Mouse (Mus musculus) hindbrain, embryonic 10.5 days (tissue): ENCODE measurements around the gene Plekhm3. TPM values are rescaled to one million over a fixed set of nuclear protein-coding genes. Genes with fewer than 3 reads are reported as not detected.
A peak's percentile ranks its signal among the peaks of the same experiment; 100 is the strongest.
"Not testable (repeated sequence)": the region's sequence is repeated elsewhere in the genome, so short reads cannot be mapped to it uniquely, and the experiment has no call there.

Experiments used
- DNase-seq: peaks from one replicate; pipeline ENCODE4 v3.0.0-alpha.2; 2017; ENCODE audit warnings: low spot score
- H3K27ac ChIP-seq: fragments of 300-500 bp; sonication (generic); 2 replicates; pipeline ENCODE4 v1.5.1; 2016; ENCODE audit warnings: mild to moderate bottlenecking, moderate library complexity
- H3K27me3 ChIP-seq: fragments of 300-500 bp; sonication (generic); 2 replicates; pipeline ENCODE4 v1.6.1; 2016; ENCODE audit warnings: mild to moderate bottlenecking; ENCODE audit not compliant: poor library complexity, insufficient read depth, severe bottlenecking
- H3K36me3 ChIP-seq: fragments of 300-500 bp; sonication (generic); 2 replicates; pipeline ENCODE4 v1.6.1; 2016; ENCODE audit warnings: mild to moderate bottlenecking, moderate library complexity
- H3K4me1 ChIP-seq: fragments of 300-500 bp; sonication (generic); replicated peaks from 2 replicates; pipeline ENCODE4 v1.6.1; 2016; ENCODE audit warnings: mild to moderate bottlenecking
- H3K4me3 ChIP-seq: fragments of 300-500 bp; sonication (generic); 2 replicates; pipeline ENCODE4 v1.5.1; 2016; ENCODE audit warnings: mild to moderate bottlenecking, moderate library complexity
- H3K9me3 ChIP-seq: fragments of 300-500 bp; sonication (generic); 2 replicates; pipeline ENCODE4 v1.6.1; 2016; ENCODE audit warnings: mild to moderate bottlenecking, moderate library complexity
- WGBS: fragments of 180-500 bp; shearing (Covaris S2); methylation state at CpG from one replicate; pipeline ENCODE4 v1.1.7; 2016; 5-methylcytosine and 5-hydroxymethylcytosine counted together
- polyA plus RNA-seq: library from polyadenylated mRNA; unstranded; fragments of >200 nt; fragmentation: Nextera tagmentation; extraction: Ambion mirVana; gene quantifications from 2 replicates; pipeline ENCODE4 v1.2.1, GENCODE M21; 2016

The Plekhm3 gene
- 9.2 and 9.8 TPM in 2 replicates for polyA plus RNA-seq

DNA sequence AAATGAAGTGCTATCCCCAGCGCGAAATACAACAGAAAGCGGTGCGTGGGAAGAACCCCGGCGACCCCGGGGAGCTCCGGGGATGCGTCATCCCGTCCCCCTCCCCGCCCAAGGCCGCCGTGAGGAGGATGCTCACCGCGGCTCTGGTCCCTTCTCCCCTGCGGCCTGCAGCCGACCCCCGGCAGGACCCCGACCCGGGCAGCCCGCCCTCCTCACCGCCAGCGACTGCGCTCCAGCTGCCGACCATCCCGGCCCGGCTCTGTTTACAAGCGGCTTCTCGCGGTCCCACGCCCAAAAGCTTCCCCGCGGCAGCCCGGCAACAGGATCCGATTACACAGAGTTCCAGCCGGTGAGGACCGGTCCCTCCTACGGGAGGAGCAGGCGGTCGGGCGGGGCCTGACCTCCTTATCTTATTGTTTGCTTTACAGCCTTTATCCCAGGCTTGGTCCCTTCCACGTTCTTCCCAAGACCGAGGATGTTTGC is at the start of gene Plekhm3:
Gene Plekhm3 (minus strand): TSS at position 346 of the 483 bp plus-strand sequence.
- WGBS: under 1% methylated on average over 43 of the region's 43 CpGs
- peaks cover 8% of the 10 kb centered on the region; the same call in 1 of the 2 replicates for H3K4me1 ChIP-seq
- peak; percentile 90 for DNase-seq
- H3K27ac ChIP-seq: peak within 1 kb of the TSS; percentile 95
- no peaks in the 10 kb centered on the region for H3K36me3 ChIP-seq
- no peaks in the 10 kb centered on the region for H3K27me3 ChIP-seq
- peak within 1 kb of the TSS; percentile 82 for H3K4me3 ChIP-seq
- peaks cover 7% of the 10 kb centered on the region; the same call in 1 of the 2 replicates for H3K9me3 ChIP-seq

DNA sequence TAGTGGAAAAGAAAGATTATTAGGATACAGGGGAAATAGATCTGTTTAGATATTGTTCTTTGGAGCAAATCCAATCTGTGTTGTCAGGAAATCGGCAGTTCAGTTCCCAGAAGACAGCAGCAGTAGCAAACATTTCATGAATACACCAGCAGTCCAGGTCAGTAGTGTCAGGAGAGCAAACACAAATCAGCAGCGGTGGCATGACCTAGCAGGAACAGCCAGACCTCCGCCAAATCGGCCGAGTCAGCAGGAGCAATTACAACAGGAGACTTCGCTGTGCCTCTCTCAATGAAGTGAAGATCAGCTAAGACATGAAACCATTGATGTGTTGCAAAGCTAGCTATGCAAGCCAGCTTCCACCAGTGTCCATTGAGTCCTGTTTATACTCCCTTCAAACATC is 49.0 kb upstream of the Plekhm3 start:
- DNase-seq: no peak
- Histone ChIP-seq H3K27ac (no peak overlapping the region), H3K9me3 (no peaks in the 10 kb centered on the region), H3K36me3 (no peaks in the 10 kb centered on the region), H3K4me3 (no peak overlapping the region), H3K4me1 (no peaks in the 10 kb centered on the region), H3K27me3 (no peaks in the 10 kb centered on the region)
- 87% methylated on average over 6 of the region's 6 CpGs for WGBS

DNA sequence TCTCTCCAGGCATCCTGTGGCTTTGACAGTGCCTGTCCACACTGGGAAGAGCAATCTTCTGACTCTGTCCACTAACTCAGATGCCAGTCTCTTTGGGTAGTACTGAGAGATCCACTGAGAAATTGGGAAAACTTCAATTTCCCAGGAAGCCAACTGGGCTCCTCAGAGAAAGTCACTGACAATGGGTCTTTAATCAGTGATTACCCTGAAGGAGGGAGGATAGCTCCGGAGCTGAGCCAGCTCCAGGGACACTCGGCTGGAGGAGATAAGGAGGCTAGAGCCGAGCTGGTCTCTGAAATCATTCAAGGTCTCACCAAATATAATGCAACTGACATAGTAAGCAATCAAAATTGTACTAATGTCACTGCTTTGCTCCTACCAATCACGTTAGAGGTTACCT is 47.9 kb upstream of the Plekhm3 start:
- WGBS: 79% methylated on average over 4 of the region's 4 CpGs
- H3K4me3 ChIP-seq: no peak overlapping the region
- no peaks in the 10 kb centered on the region for H3K4me1 ChIP-seq
- no peaks in the 10 kb centered on the region for H3K27me3 ChIP-seq
- no peak overlapping the region for H3K27ac ChIP-seq
- no peaks in the 10 kb centered on the region for H3K36me3 ChIP-seq
- no peaks in the 10 kb centered on the region for H3K9me3 ChIP-seq
- no peak for DNase-seq

DNA sequence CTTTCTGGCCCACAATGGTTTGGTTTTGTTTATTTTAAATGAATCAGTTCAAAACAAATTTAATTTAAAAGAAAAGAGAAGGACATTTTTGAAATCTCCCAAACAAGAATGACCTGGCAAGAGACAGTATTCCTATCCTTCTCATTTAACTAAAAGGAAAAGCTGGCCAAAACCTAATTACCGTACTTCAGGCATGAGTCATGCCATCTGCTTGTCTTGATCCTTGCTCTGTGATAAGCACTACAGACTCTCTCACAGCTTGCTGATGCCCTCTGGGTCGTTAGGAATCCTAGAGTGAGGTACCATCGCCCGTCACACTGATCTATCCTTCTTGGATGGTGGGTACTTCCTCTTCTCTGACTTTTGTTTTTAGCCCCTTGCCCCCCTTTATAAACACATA is 36.6 kb upstream of the Plekhm3 start:
- WGBS: 84% methylated on average over 4 of the region's 4 CpGs
- Histone ChIP-seq H3K9me3 (no peaks in the 10 kb centered on the region), H3K4me1 (no peaks in the 10 kb centered on the region), H3K4me3 (no peak overlapping the region), H3K27ac (no peak overlapping the region), H3K36me3 (no peaks in the 10 kb centered on the region), H3K27me3 (no peaks in the 10 kb centered on the region)
- no peak for DNase-seq

DNA sequence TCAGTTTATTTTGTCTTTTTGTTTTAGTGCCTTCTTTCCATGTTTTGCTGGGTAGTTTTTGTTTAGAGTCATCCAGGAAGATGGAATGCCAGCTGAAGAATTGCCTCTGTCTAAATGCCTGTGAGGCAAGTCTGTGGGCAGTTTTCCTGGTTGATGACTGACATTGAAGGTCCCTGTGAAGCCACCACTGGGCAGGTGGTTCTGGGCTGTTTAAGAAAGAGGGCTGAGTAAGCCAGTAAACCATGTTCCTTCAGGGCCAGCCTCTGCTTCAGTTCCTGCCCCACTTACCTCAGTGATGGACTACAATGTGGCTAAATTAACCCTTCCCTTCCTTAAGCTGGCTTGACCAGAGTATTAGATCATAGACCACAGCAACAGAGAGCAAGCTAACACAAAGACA is 31.6 kb upstream of the Plekhm3 start:
- no peaks in the 10 kb centered on the region for H3K36me3 ChIP-seq
- no peaks in the 10 kb centered on the region for H3K9me3 ChIP-seq
- no peaks in the 10 kb centered on the region for H3K4me1 ChIP-seq
- DNase-seq: no peak
- no peak overlapping the region for H3K27ac ChIP-seq
- no peaks in the 10 kb centered on the region for H3K27me3 ChIP-seq
- no peak overlapping the region for H3K4me3 ChIP-seq

DNA sequence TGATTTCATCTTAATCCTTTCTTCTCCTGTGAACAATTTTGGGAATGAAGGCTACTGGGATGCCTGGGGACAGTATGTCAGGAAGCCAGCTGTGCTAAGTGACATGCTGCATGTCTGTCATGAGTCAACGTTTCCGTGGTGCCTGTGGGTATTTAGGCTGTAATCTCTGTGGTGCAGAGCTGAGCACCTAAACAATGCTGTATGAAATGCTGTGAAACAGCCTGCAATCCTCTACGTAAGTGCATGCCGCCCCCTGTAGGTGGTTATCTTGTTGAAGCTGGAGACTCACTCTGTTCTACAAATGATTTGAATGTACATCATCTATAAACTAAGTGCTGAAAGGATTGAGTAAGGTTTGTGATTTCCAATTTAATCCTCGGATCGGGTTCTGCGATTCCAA is 29.5 kb upstream of the Plekhm3 start:
- Histone ChIP-seq H3K9me3 (no peaks in the 10 kb centered on the region), H3K4me3 (no peak overlapping the region), H3K27me3 (no peaks in the 10 kb centered on the region), H3K27ac (no peak overlapping the region), H3K36me3 (no peaks in the 10 kb centered on the region), H3K4me1 (no peaks in the 10 kb centered on the region)
- peak; percentile 46 for DNase-seq
- 47% methylated on average over 7 of the region's 7 CpGs for WGBS

DNA sequence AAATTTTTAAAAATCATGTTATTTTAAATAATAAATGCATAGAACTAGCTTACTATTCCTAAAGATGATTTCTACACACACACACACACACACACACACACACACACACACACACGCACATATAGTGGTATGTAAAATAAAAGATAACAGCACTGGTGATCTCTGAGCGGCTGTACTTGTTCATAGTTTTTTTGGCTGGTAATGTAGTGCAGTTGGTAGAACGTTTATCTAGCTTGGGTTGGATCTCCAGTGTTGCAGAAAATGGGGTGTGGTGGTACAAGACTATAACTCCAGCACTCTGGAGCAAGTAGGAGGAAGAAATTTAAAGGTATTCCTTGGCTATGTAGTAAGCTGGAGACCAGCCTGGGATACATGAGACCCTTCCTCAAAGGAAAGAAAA is 26.6 kb upstream of the Plekhm3 start:
- Histone ChIP-seq H3K27me3 (no peaks in the 10 kb centered on the region), H3K27ac (no peak overlapping the region), H3K36me3 (no peaks in the 10 kb centered on the region), H3K4me1 (peaks cover 2% of the 10 kb centered on the region), H3K9me3 (no peaks in the 10 kb centered on the region), H3K4me3 (no peak overlapping the region)
- DNase-seq: no peak
- 90% methylated on average over 3 of the region's 3 CpGs for WGBS

DNA sequence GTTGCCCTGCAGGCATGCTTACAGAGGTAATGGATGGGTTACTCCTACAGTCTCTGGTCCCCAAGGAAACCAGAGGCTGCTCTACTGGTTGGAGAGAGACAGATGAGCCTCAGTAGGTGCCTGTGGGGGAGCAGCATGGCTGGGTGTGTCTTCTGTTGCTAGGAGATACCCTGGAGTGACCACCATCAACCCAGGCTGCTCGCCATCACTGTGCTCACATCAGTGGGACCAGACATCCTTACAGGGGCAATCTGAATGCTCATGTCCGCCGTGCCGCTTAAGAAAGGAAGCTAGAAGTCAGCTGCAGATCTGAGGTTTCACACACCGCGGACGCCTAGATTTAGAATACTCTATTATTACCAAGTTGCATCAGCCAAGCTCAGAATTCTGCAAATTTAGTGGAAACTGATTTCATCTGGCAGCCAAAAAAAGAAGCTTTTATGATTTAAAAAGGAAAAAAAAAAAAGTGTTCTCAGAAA is 21.7 kb upstream of the Plekhm3 start:
- no peak overlapping the region for H3K4me3 ChIP-seq
- no peak overlapping the region for H3K27ac ChIP-seq
- peak; percentile 5 for DNase-seq
- no peaks in the 10 kb centered on the region for H3K9me3 ChIP-seq
- H3K4me1 ChIP-seq: peaks cover 17% of the 10 kb centered on the region
- no peaks in the 10 kb centered on the region; the same call in 1 of the 2 replicates for H3K27me3 ChIP-seq
- no peaks in the 10 kb centered on the region for H3K36me3 ChIP-seq
- whole genome bisulfite sequencing: 82% methylated on average over 7 of the region's 7 CpGs

DNA sequence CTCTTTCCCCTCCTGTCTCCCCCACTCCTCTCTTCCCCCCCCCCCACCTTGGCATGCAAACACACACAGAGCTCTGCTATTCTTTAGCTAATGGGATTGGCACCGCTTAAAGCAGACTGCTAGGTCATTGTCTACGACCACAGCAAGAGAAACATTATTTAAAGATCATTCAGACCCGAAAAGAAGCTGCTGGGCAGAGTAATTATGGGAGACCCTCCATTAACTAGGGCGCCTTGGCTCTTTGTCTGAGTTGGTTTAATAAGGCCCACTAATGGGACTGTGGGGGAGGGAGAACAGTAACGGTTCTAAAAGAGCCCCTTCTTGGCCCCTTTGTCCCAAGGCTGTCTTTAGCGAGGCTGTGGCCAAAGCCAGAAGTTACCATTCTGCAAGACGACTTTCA is 18.7 kb upstream of the Plekhm3 start:
- H3K27ac ChIP-seq: peak overlapping the region; percentile 62
- H3K4me3 ChIP-seq: no peak overlapping the region
- H3K9me3 ChIP-seq: no peaks in the 10 kb centered on the region
- WGBS: 30% methylated on average over 7 of the region's 7 CpGs
- no peak for DNase-seq
- H3K36me3 ChIP-seq: no peaks in the 10 kb centered on the region
- H3K4me1 ChIP-seq: peaks cover 17% of the 10 kb centered on the region
- H3K27me3 ChIP-seq: no peaks in the 10 kb centered on the region; the same call in 1 of the 2 replicates

DNA sequence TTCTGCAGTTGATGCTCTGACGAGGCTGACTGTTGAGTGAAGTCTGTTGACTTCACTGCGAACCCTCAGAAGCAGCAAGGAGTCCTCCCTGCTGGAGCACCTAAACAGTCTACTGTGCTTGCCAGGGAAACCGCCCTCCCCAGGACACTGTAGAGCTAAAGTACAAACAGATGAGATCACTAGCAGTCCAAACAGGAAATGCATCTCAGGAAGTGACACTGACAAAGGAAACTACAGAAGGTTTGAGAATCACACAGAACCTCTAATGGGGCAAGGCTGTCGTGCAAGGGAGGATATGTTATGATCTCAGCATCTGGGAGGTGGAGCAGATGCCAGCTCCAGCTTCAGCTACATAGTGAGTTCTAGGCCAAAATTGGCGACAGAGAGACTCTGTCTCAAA is 14.1 kb upstream of the Plekhm3 start:
- Histone ChIP-seq H3K4me1 (peaks cover 11% of the 10 kb centered on the region), H3K9me3 (no peaks in the 10 kb centered on the region), H3K4me3 (no peak overlapping the region), H3K36me3 (no peaks in the 10 kb centered on the region), H3K27me3 (no peaks in the 10 kb centered on the region), H3K27ac (no peak overlapping the region)
- no peak for DNase-seq
- WGBS: 77% methylated on average over 5 of the region's 5 CpGs

DNA sequence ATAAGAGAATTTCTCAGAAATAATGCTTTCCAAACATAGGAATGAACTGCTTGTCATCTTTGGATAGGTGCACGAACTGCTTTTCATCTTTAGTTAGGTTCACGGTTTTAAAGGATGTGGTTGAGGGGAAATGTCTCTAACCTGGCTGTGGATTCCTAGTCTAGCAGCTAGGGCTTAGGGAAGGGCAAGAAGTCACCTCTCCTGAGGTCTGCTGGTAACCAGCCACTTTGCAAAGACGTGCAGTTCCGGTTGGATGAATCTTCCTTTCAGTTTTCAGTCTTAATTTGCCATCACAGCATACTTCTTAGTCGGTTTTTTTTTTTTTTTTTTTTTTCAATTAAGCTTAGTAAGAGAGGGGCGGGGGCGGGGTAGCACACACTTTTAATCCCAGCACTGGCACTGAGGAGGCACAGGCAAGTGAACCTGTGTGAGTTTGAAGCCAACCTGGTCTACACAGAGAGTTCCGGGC is 431 bp upstream of the Plekhm3 start:
- Histone ChIP-seq H3K9me3 (peaks cover 7% of the 10 kb centered on the region; the same call in 1 of the 2 replicates), H3K4me1 (peaks cover 8% of the 10 kb centered on the region; the same call in 1 of the 2 replicates), H3K36me3 (no peaks in the 10 kb centered on the region), H3K27ac (peak overlapping the region; percentile 95), H3K4me3 (peak overlapping the region; percentile 82), H3K27me3 (no peaks in the 10 kb centered on the region)
- 52% methylated on average over 8 of the region's 8 CpGs for WGBS
- no peak for DNase-seq

DNA sequence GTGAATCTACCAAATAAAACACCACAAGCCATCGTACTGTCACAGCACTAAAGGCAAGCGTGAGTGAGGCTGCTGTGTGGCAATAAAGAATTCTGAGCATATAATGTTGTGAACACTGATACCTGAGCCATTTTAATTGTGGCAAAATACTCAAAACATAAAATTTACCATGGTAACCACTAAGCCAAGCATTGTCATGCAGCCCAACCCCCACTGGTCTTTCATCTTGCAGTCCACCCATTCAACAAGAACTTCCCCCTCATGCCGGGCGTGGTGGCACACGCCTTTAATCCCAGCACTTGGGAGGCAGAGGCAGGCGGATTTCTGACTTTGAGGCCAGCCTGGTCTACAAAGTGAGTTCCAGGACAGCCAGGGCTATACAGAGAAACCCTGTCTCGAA is 1.8 kb downstream of the Plekhm3 start:
- DNase-seq, H3K4me3 ChIP-seq, H3K36me3 ChIP-seq, H3K27me3 ChIP-seq, H3K9me3 ChIP-seq, H3K27ac ChIP-seq, H3K4me1 ChIP-seq: not testable (repeated sequence)
- 84% methylated on average over 7 of the region's 7 CpGs for WGBS

DNA sequence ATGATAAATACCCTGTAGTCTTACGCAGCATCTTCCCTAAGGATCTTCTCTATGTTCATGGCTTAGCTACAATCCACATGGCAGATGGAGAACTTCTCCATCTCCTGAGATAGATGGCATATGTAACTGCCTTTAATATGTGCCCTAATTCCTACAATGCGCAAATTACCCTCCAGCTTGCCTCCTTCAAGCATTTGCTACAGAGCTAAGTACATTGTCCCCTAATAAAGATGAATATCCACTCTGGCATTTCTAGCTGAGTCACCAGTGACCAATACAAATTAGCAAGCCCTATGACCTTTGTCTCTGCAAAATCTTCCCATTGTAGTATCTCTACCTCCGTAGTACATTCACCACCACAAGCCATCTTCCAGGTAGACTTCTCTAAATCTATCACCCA is 6.4 kb downstream of the Plekhm3 start:
- no peaks in the 10 kb centered on the region for H3K9me3 ChIP-seq
- no peaks in the 10 kb centered on the region for H3K27me3 ChIP-seq
- H3K36me3 ChIP-seq: no peaks in the 10 kb centered on the region
- no peaks in the 10 kb centered on the region for H3K4me1 ChIP-seq
- WGBS: 95% methylated on average over 3 of the region's 3 CpGs
- H3K27ac ChIP-seq: no peak overlapping the region
- no peak overlapping the region for H3K4me3 ChIP-seq
- no peak for DNase-seq

DNA sequence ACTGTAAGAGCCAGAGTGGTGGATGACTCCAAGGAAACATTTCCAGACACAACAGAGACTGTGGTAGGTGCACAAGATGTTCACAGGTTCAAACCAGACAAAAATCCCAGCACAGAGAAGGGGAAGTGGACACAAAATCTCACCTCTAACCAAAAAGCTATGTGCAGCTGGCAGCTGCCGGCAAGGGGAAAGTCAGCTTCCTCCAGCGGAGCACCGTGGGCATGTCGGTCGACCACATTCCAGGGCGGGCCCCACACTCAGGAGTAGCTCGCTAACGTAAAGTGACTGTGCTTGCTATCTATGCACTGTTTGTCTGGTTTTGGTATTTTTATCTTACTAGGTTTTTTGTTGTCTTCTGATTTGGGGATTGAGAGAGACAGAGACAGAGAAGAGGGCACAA is 7.2 kb downstream of the Plekhm3 start:
- Histone ChIP-seq H3K4me3 (no peak overlapping the region), H3K4me1 (no peaks in the 10 kb centered on the region)

More for the DNA sequence above, 7.2 kb downstream of the Plekhm3 start:
- WGBS: 91% methylated on average over 8 of the region's 8 CpGs
- no peak overlapping the region for H3K27ac ChIP-seq
- no peaks in the 10 kb centered on the region for H3K9me3 ChIP-seq
- no peaks in the 10 kb centered on the region for H3K27me3 ChIP-seq
- no peaks in the 10 kb centered on the region for H3K36me3 ChIP-seq
- no peak for DNase-seq
